Mouse (Mus musculus): Measurements from ENCODE around the gene Oaz3. TPM values are rescaled to one million over a fixed set of nuclear protein-coding genes. Genes with fewer than 3 reads are reported as not detected.

The Oaz3 gene
- polyA plus RNA-seq, 1 experiment = 0.08 TPM

DNA sequence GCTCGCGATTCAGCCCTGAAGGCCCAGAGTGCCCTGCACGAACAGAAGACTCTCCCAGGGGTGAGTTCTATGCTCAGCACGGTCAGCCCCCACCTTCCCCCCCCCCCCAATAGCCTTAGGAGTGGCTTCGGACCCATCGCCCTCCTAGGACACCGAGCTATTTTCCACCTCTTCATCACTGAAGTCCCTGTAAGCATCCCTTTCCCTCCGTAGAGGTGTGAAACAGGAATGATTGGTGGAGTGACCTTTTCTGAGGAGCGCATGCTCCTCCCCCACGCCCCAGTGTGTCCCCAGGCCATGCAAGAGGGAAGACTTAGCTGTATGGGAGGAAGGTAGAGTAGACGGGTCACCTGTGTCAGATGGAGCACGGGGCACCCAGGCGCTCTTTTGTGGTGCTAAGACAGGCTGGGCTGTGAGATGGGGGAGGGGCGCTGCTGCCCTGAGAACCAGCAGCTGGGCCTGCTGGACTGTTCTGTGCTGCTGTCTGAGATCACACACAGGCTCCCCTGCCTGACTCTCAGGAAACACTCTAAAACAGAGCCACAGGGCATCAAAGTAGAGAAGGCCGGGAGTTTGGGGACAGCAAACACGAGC lies 36.7 kb upstream of the Oaz3 start, which contains the start of gene Riiad1:
Riiad1 (minus strand) TSS at position 51 of the 594 bp plus-strand sequence.
- no peaks in the 10 kb centered on the region for H3K79me2 ChIP-seq (ENCODE audit: control insufficient read depth, insufficient read depth)
- no peak within 1 kb of the TSS for H3ac ChIP-seq (ENCODE audit: control insufficient read depth, insufficient read length, low read depth)
- H3K4me3 ChIP-seq (ENCODE audit: insufficient read depth, poor library complexity, severe bottlenecking) = no peak within 1 kb of the TSS
- no peaks in the 10 kb centered on the region for H3K79me3 ChIP-seq (ENCODE audit: low read depth)
- no peaks in the 10 kb centered on the region for H3K27me3 ChIP-seq (ENCODE audit: control insufficient read depth, insufficient read depth, insufficient read length)
- no peak for TF ChIP-seq MYOD1 (IDR thresholded peaks at IDR 0.05; ENCODE audit: control insufficient read depth, insufficient read length, low read depth)
- no peak for TF ChIP-seq MYOG (IDR thresholded peaks at IDR 0.05; ENCODE audit: control insufficient read depth, extremely low read depth, insufficient read length)
- TF ChIP-seq CEBPB (IDR thresholded peaks at IDR 0.05; ENCODE audit: low read depth) = no peak
- H3K36me3 ChIP-seq (ENCODE audit: control insufficient read depth, insufficient read depth) = no peaks in the 10 kb centered on the region

DNA sequence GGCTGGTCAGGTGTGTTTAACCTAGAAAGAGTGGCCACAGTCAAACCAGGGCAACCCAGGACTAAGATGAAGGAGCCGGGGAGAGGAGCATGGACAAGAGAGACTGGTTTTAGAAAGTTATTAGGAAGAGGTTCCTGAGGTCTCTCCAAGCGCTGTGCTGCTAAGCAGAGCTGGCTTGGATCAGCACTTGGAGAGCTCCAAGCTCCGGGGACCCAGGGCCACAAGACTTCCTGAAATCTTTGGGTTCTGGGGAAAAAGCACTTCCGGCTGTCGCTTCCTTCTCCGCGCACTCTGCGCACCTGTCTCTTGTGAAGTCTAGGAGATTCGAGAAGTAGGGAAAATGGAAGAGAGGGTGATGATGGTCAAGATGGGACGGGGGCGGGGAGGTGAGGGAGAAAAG lies 35.8 kb upstream of the Oaz3 start:
- TF ChIP-seq MYOD1 (IDR thresholded peaks at IDR 0.05; ENCODE audit: control insufficient read depth, insufficient read length, low read depth) = no peak
- no peak for TF ChIP-seq MAX (IDR thresholded peaks at IDR 0.05)
- no peak for TF ChIP-seq CTCF (IDR thresholded peaks at IDR 0.05; ENCODE audit: control insufficient read depth, insufficient read depth, insufficient read length)
- no peak for TF ChIP-seq CEBPB (IDR thresholded peaks at IDR 0.05; ENCODE audit: low read depth)
- TF ChIP-seq USF1 (IDR thresholded peaks at IDR 0.05; ENCODE audit: low read depth) = no peak
- TF ChIP-seq MYOG (IDR thresholded peaks at IDR 0.05; ENCODE audit: control insufficient read depth, extremely low read depth, insufficient read length) = no peak
- no peak for TF ChIP-seq FOSL1 (IDR thresholded peaks at IDR 0.05; ENCODE audit: insufficient read depth, low read length, poor library complexity, severe bottlenecking)
- no peaks in the 10 kb centered on the region for H3K36me3 ChIP-seq (ENCODE audit: control insufficient read depth, insufficient read depth)
- H3K79me2 ChIP-seq (ENCODE audit: control insufficient read depth, insufficient read depth) = no peaks in the 10 kb centered on the region
- H3ac ChIP-seq (ENCODE audit: control insufficient read depth, insufficient read length, low read depth) = no peak overlapping the region
- no peak overlapping the region for H3K4me3 ChIP-seq (ENCODE audit: insufficient read depth, poor library complexity, severe bottlenecking)
- H3K27me3 ChIP-seq (ENCODE audit: control insufficient read depth, insufficient read depth, insufficient read length) = no peaks in the 10 kb centered on the region
- no peaks in the 10 kb centered on the region for H3K79me3 ChIP-seq (ENCODE audit: low read depth)

DNA sequence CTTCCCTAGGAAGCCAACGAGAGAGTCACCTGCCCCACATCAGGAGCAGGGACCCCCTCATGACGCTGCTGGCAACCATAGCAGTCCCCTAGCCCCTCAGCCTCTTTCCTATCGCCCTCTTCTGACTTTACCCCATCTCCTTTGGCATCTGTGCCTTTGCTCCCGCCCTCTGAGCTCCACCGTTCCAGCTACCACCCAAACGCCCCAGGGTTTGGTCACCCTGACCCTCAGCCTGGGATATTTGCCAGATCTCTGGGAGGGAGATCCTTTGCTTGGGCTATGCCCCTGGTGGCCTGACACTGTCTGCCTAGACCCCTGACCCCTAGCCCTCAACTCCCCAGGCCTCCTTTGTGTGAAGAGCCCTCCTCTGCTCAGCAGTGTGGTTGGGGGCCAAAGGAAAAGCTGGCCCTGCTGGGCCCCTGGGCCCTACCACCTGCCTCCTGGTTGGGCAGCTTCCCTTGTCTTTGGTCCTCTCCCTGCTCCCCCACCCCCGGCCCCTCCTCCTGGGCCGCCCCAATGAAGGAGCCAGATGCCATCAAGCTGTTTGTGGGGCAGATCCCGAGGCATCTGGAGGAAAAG lies 35.0 kb upstream of the Oaz3 start:
- Histone ChIP-seq H3K36me3 (ENCODE audit: control insufficient read depth, insufficient read depth) (no peaks in the 10 kb centered on the region), H3K79me2 (ENCODE audit: control insufficient read depth, insufficient read depth) (no peaks in the 10 kb centered on the region), H3K27me3 (ENCODE audit: control insufficient read depth, insufficient read depth, insufficient read length) (no peaks in the 10 kb centered on the region), H3K4me3 (ENCODE audit: insufficient read depth, poor library complexity, severe bottlenecking) (no peak overlapping the region), H3K79me3 (ENCODE audit: low read depth) (no peaks in the 10 kb centered on the region), H3ac (ENCODE audit: control insufficient read depth, insufficient read length, low read depth) (no peak overlapping the region)
- TF ChIP-seq MAX (IDR thresholded peaks at IDR 0.05) = no peak
- TF ChIP-seq USF1 (IDR thresholded peaks at IDR 0.05; ENCODE audit: low read depth) = no peak
- no peak for TF ChIP-seq CTCF (IDR thresholded peaks at IDR 0.05; ENCODE audit: control insufficient read depth, insufficient read depth, insufficient read length)
- no peak for TF ChIP-seq MYOD1 (IDR thresholded peaks at IDR 0.05; ENCODE audit: control insufficient read depth, insufficient read length, low read depth)
- TF ChIP-seq MYOG (IDR thresholded peaks at IDR 0.05; ENCODE audit: control insufficient read depth, extremely low read depth, insufficient read length) = no peak
- no peak for TF ChIP-seq FOSL1 (IDR thresholded peaks at IDR 0.05; ENCODE audit: insufficient read depth, low read length, poor library complexity, severe bottlenecking)
- TF ChIP-seq CEBPB (IDR thresholded peaks at IDR 0.05; ENCODE audit: low read depth) = no peak

DNA sequence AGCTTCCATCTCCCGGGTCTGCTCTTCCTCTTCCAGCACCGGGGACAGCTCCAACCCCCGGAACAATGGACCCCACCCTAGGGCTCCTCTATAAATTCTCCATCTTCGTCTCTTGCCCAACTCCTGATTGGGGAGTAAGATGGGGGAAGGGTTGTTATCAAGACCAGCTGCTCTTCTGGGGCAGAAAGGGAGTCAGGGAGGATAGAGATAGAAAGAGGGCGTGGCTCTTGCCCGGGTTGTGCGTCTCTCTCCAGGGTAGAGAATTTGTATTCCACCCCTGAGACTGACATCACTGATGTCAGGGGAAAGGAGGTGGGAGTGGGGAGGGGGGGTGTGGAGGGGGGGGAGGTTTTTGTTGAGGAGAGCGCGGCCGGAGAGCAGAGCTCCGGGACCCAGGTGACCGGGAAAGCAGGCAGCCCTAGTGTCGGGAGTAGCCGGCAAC lies 34.3 kb upstream of the Oaz3 start, which contains the start of gene Celf3:
Celf3 (plus strand) TSS at position 315 of the 442 bp plus-strand sequence.
- Histone ChIP-seq H3ac (ENCODE audit: control insufficient read depth, insufficient read length, low read depth) (no peak within 1 kb of the TSS), H3K79me3 (ENCODE audit: low read depth) (no peaks in the 10 kb centered on the region), H3K36me3 (ENCODE audit: control insufficient read depth, insufficient read depth) (no peaks in the 10 kb centered on the region), H3K4me3 (ENCODE audit: insufficient read depth, poor library complexity, severe bottlenecking) (no peak within 1 kb of the TSS), H3K79me2 (ENCODE audit: control insufficient read depth, insufficient read depth) (no peaks in the 10 kb centered on the region), H3K27me3 (ENCODE audit: control insufficient read depth, insufficient read depth, insufficient read length) (no peaks in the 10 kb centered on the region)
- no peak for TF ChIP-seq MYOG (IDR thresholded peaks at IDR 0.05; ENCODE audit: control insufficient read depth, extremely low read depth, insufficient read length)

DNA sequence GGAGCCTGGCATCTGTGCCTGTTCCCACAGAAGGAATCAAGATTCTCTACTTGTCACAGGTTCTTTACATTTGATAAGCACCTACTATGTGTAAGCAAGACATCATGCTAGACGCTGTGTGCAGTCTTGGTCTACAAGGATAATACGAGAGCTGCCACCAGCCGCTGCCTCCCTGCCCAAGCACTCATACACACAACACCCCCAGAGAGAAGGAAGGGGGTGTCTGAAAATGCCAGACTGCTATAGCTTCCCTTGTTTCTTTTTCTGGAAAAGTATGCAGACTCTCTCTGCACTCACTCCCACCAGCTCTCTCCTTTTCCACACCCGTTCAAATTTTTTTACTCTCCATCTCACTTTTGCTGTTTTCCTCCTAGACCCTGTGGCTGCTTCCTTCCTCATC lies 33.7 kb upstream of the Oaz3 start:
- no peak for TF ChIP-seq MYOG (IDR thresholded peaks at IDR 0.05; ENCODE audit: control insufficient read depth, extremely low read depth, insufficient read length)
- no peak for TF ChIP-seq MAX (IDR thresholded peaks at IDR 0.05)
- no peak for TF ChIP-seq CEBPB (IDR thresholded peaks at IDR 0.05; ENCODE audit: low read depth)
- TF ChIP-seq MYOD1 (IDR thresholded peaks at IDR 0.05; ENCODE audit: control insufficient read depth, insufficient read length, low read depth) = no peak
- TF ChIP-seq CTCF (IDR thresholded peaks at IDR 0.05; ENCODE audit: control insufficient read depth, insufficient read depth, insufficient read length) = no peak
- no peak overlapping the region for H3K4me3 ChIP-seq (ENCODE audit: insufficient read depth, poor library complexity, severe bottlenecking)

DNA sequence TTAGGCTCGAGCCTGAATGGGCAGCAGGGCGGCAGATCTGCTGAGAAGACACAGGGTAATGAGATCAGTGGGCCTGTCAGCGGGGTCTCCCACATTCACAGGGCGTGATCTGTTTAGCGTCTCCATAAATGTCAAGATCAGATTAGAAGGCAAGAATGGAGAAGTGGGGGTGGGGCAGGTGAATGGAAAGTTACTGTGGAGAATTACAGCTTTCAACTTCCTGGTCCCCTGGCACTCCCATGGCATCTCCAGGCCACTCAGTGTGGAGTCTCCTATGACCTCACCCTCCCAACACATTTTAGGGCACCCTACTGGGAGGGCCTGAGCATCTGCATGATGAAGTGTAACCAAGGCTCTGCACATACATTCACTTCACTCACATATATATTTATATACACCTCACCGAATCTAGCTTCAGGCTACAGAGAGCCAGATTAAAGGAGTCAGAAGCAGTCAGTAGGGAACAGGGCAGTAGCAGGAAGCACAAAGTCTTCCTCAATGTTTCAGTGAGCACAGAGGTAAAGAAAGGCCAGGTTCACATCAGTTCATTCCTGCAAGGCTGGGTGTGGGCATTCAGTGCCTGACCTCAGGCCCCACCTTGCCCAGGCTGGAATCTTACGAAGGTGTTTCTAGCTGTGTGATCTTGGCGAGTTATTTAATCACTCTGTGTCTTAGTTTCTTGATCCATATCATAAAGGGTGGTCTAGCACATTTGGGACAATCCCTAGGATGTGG lies 32.8 kb upstream of the Oaz3 start:
- no peaks in the 10 kb centered on the region for H3K27me3 ChIP-seq (ENCODE audit: control insufficient read depth, insufficient read depth, insufficient read length)
- H3K79me2 ChIP-seq (ENCODE audit: control insufficient read depth, insufficient read depth) = no peaks in the 10 kb centered on the region
- TF ChIP-seq MAX (IDR thresholded peaks at IDR 0.05) (no peak), MYOG (IDR thresholded peaks at IDR 0.05; ENCODE audit: control insufficient read depth, extremely low read depth, insufficient read length) (no peak)
- H3K36me3 ChIP-seq (ENCODE audit: control insufficient read depth, insufficient read depth) = no peaks in the 10 kb centered on the region
- no peaks in the 10 kb centered on the region for H3K79me3 ChIP-seq (ENCODE audit: low read depth)
- no peak overlapping the region for H3K4me3 ChIP-seq (ENCODE audit: insufficient read depth, poor library complexity, severe bottlenecking)
- H3ac ChIP-seq (ENCODE audit: control insufficient read depth, insufficient read length, low read depth) = no peak overlapping the region

More for the DNA sequence above, 33.7 kb upstream of the Oaz3 start:
- no peaks in the 10 kb centered on the region for H3K79me3 ChIP-seq (ENCODE audit: low read depth)
- no peaks in the 10 kb centered on the region for H3K36me3 ChIP-seq (ENCODE audit: control insufficient read depth, insufficient read depth)
- H3K27me3 ChIP-seq (ENCODE audit: control insufficient read depth, insufficient read depth, insufficient read length) = no peaks in the 10 kb centered on the region
- no peak overlapping the region for H3ac ChIP-seq (ENCODE audit: control insufficient read depth, insufficient read length, low read depth)
- no peaks in the 10 kb centered on the region for H3K79me2 ChIP-seq (ENCODE audit: control insufficient read depth, insufficient read depth)
